Mouse (Mus musculus): ENCODE data around the gene Tmem132c. TPM values are rescaled to one million over a fixed set of nuclear protein-coding genes. Genes with fewer than 3 reads are reported as not detected.

Gene Tmem132c
- total RNA-seq, 2 experiments from 2014 or later, result 3.7 to 3.8 TPM

DNA sequence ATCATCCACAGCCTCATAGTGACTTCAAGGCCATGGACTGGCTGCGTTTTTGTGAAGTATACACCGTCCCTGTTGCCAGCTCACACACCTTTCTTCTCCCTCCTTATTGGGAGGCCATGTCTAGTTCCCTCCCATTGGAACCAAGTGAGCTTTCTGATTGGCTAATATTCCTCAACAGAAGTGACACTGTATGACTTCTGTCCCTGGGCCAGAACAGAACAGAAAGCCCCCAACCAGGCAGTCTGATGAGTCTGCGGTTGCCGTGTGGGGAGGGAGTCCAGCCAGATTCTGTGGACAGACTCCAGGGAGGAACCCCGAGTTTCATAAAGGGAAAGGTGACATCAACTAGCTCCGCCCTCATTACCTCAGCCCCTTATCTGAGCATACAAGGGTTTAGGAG lies 233.2 kb downstream of the Tmem132c start:
- TF ChIP-seq CTCF (conservative IDR thresholded peaks at IDR 0.05), result no peak
- no peak overlapping the region for H3K27ac ChIP-seq
- H3K4me3 ChIP-seq, result no peak overlapping the region
- no peak for DNase-seq (ENCODE audit: low spot score in 2 of 2)

DNA sequence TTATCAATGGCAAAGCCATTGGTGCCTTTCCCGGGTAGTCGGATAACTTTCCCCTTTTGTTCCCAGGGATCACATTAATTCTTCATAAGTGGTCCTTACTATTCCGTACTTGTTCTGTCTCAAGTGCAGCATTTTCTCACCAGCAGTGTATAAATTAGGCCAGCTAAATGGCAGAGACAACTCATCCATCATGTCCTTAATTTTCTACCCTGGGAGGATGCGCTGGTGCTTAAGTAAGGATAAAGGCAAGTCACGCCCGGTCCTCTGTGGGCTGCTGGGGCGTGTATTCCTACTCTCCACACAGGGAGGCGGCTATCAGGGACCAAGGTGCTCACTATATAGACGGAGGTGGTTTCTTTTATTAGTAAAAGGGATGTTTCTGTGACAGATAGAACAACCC lies 236.2 kb downstream of the Tmem132c start:
- Histone ChIP-seq H3K4me3 (no peak overlapping the region), H3K27ac (no peak overlapping the region)
- DNase-seq (ENCODE audit: low spot score in 2 of 2), result no peak
- TF ChIP-seq CTCF (conservative IDR thresholded peaks at IDR 0.05), result no peak

DNA sequence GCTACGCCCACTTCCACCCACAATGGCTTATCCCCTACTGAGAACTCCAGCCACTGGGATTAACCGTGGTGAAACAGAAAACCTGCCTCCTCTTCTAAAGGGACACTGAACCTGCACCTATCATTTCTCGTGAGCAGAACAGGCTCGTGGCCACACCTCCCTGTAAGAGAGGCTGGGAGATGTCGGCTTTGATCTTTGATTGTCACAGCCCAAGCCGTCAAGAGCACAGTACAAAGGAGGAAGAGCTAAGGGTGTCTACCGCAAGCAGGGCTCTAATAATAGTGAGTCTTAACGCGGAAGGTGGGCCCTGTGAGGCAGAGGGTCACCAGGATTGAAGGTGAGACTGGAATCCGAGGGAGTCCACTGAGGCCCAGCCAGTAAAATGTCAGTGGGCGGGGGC lies 236.7 kb downstream of the Tmem132c start:
- no peak for DNase-seq (ENCODE audit: low spot score in 2 of 2)
- H3K4me3 ChIP-seq, result no peak overlapping the region
- no peak overlapping the region for H3K27ac ChIP-seq
- no peak for TF ChIP-seq CTCF (conservative IDR thresholded peaks at IDR 0.05)

DNA sequence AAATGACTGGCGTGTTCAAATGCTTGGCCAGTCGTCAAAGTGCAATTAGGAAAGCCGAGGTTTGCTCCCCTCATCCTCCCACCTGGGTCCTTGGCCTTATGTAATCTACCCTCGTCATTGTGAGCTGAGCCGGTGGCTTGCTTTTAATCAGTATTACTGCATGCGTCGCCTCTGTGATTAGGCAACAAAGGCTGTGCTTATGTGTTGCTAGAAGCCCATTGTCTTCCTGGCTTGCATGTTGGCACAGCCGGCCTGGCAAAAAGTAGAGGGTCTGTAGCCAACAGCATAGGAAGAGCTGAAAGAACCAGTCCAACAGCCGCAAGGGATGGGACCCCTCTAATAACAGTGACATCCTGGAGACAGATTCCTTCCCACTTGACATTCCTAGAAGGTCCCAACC lies 239.3 kb downstream of the Tmem132c start:
- no peak for DNase-seq (ENCODE audit: low spot score in 2 of 2)
- TF ChIP-seq CTCF (conservative IDR thresholded peaks at IDR 0.05), result no peak
- Histone ChIP-seq H3K4me3 (no peak overlapping the region), H3K27ac (no peak overlapping the region)

DNA sequence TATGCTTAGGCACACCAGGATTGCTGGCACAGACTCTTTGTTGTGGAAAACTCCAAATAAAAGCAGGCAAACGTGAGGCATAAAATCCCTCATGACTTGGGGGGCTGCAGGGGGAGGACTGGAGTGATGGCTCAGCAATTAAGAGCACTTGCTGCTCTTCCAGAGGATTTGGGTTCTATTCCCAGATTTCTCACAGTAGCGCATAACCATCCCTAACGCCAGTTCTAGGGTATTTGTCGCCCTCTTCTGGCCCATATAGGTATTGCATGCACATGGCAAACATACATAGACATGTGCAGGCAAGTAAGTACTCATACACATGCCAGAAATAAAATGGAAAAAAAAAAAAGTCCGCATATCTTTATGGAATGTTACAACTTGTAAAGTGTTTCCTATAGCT lies 239.8 kb downstream of the Tmem132c start:
- DNase-seq (ENCODE audit: low spot score in 2 of 2), result peak in 1 of 2 experiments; percentile 50
- Histone ChIP-seq H3K27ac (no peak overlapping the region), H3K4me3 (no peak overlapping the region)
- TF ChIP-seq CTCF (conservative IDR thresholded peaks at IDR 0.05), result peak; percentile 86

DNA sequence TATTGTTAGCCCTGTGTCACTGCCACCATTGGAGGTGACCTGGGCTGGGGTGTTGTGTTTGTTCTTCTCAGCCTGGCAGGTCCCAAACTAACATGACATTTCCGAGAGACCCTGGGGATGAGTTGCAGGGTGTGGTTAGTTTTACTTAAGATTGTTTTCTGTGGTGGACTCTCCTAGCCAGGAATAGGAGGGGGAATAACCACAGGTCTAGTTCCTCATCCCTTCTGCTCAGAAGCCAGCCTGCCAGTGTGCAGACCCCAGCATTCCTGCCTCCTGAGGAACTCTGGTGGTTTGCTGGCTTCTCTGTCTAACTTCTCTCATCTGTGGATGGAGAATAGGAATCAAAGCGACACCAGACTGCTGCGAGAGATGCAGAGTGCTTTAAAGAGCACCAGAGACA lies 240.7 kb downstream of the Tmem132c start:
- H3K27ac ChIP-seq, result no peak overlapping the region
- no peak for DNase-seq (ENCODE audit: low spot score in 2 of 2)
- H3K4me3 ChIP-seq, result no peak overlapping the region
- no peak for TF ChIP-seq CTCF (conservative IDR thresholded peaks at IDR 0.05)

DNA sequence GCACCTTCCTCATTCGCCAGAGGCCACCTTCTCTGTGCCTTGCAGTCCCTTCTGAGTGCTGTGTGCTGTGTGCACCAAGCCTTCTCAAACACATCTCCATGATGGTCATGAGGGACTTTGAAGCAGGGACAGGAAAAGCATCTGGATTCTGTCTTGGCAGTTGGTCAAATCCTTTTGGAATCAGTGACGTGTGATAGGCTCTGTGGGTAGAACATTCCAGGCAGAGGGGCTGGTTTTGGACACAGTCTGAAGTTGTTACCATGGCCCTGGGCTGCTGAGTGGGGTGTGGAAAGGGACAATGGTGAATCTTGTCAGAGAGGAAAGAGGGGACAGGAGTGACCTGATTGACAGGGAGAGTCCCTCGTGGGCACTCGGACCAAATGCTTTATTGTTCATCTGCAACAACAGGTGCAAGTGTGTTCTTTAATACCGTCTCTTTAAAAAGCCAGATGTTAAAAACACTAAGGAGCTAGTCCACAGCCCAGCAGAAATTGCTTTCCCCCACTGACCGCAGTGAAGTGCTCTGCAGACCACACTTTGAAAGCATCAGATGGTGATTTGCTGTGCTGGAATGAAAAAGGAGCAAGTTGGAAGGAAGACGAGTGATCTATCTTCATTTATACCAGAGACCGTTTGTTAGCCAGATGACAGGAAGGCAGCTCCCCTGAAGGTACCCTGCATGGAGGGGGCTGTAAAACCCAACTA lies 242.5 kb downstream of the Tmem132c start:
- DNase-seq (ENCODE audit: low spot score in 2 of 2), result no peak
- Histone ChIP-seq H3K4me3 (no peak overlapping the region), H3K27ac (no peak overlapping the region)
- no peak for TF ChIP-seq CTCF (conservative IDR thresholded peaks at IDR 0.05)

DNA sequence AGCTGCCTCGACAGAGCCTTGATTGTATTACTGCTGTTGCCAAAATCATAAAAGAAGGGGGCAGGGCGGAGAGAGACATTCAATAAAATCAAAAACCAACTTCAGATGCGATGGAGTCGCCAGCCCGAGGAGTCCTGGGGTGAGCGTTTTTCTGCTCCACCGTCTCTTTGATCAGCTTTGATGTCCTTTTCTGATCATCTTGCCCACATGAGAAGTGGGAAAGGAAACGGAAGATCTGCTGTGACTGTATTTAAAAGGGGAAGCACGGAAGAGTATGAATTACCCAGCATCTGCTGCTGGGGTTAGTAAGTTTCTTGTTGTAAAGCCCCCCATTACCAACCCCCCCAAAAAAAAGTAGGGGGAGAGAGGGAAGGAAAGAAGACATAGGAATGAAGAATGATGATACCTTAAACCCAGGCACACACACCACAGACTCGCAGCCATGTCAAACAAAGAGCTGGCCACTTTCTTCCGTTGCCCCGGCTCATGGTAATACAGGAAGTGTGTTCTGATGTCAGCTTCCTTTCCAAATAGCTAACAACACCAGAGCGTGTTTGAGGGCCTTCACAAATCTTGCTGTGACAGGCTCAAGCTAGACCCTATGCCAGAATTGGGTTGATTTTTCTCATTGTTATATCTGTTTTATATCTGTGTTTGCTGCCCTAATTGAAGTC lies 243.3 kb downstream of the Tmem132c start:
- TF ChIP-seq CTCF (conservative IDR thresholded peaks at IDR 0.05), result no peak
- Histone ChIP-seq H3K27ac (no peak overlapping the region), H3K4me3 (no peak overlapping the region)
- DNase-seq (ENCODE audit: low spot score in 2 of 2), result no peak

DNA sequence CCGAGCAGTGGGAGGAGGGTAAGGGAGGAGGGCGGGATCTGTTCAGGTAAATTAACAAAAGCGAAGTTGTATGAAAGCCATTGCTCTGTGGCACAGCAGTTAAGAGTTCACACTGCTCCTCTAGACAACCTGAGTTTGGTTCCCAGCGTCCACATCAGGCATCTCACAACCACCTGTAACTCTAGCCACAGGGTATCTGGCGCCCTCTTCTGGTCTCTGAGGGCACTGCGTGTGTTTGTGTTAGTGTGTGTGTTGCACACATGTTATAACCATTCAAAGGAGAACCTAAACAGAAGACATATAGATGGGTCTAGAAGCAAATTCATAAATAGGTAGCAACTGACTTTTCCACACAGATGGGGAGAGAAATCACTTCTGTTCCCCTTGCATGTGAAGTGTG lies 245.6 kb downstream of the Tmem132c start:
- no peak for DNase-seq (ENCODE audit: low spot score in 2 of 2)
- peak; percentile 64 for TF ChIP-seq CTCF (conservative IDR thresholded peaks at IDR 0.05)
- Histone ChIP-seq H3K27ac (no peak overlapping the region), H3K4me3 (no peak overlapping the region)

DNA sequence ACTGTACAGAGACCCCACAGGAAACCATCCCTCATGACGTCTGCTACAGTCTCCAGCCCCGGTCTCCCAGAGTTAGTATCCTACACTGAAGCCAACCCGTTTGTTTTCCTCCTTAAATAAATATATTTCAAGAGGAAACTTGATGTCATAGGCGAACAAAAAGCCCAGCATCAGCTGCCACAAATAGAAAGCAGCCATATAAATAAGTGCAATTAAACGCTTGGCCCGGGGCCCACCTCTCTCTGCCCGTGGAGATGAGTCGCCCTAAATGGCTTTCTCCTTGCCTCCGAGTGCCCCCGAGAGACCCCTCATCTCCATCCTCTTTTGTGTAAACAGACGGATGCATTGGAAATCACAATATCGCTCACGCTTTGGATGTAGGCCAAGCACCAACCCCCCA lies 247.1 kb downstream of the Tmem132c start:
- DNase-seq (ENCODE audit: low spot score in 2 of 2), result no peak
- Histone ChIP-seq H3K27ac (no peak overlapping the region), H3K4me3 (no peak overlapping the region)
- TF ChIP-seq CTCF (conservative IDR thresholded peaks at IDR 0.05), result no peak

DNA sequence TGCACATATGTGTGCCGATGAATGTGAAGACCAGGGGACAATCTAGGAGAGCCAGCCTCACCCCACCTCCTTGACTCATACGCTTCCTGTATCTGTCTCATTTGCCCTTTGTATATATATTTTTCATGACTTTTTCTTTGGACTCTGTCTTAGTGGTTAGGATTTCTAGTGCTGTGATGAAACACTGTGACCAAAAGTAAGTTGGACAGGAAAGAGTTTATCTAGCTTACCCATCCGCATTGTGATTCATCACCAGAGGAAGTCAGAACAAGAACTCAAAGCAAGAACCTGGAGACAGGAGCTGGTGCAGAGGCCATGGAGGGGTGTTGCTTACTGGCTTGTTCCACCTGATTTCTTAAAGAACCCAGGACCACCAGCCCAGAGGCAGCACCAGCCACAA lies 250.1 kb downstream of the Tmem132c start:
- Histone ChIP-seq H3K4me3 (no peak overlapping the region), H3K27ac (no peak overlapping the region)
- no peak for DNase-seq (ENCODE audit: low spot score in 2 of 2)
- TF ChIP-seq CTCF (conservative IDR thresholded peaks at IDR 0.05), result no peak

DNA sequence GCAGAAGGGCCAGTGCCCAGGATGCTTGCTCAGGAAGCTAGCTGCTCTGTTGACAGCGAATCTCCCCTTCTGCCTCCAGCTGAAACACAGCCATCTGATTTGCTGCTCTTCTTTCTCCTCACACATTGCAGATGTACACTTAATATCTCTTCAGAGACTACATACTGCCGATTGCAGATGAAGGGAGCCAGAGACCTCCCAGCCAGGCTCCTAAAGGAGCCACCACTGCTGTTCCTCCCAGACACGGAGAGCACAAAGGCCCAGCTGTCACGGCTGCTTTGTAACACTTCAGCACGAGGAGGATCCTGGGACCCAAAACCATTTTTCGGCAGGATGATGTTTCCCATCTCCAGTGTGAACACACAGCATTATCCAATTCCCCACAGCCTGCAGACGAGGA lies 255.3 kb downstream of the Tmem132c start:
- no peak for TF ChIP-seq CTCF (conservative IDR thresholded peaks at IDR 0.05)
- Histone ChIP-seq H3K27ac (no peak overlapping the region), H3K4me3 (no peak overlapping the region)
- no peak for DNase-seq (ENCODE audit: low spot score in 2 of 2)

DNA sequence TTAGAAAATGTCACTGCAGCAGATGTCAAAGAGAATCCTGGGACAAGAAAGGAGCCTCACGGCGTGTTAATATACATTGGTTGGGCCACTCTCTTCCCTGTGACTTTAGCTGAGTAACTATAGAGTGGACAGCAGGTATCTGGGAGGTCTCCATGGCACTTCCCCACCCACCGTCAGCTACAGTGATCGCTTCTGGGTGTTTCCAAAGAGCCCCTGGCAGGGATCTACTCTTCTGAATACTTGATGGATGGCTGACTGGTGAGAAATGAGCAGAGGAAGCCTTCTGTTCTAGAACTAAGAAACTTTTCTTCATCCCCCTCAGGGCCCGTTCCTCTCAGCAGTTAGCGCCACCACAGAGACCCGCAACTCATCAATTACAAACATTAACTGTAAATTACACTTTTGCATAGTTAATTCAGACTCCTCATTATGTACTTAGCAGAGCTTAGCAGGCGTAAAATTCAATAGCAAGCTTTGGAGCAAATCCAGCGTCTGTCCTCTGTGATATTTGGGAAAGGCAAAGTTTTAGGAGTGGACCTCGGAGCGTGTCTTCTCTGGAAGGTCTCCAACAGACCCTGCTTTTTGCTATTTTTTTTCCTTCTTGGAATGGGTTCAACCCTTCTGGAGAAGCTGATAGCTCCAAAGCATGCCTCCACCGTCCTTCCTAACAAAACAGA lies 257.7 kb downstream of the Tmem132c start:
- no peak for TF ChIP-seq CTCF (conservative IDR thresholded peaks at IDR 0.05)
- H3K27ac ChIP-seq, result no peak overlapping the region
- no peak for DNase-seq (ENCODE audit: low spot score in 2 of 2)
- no peak overlapping the region for H3K4me3 ChIP-seq

DNA sequence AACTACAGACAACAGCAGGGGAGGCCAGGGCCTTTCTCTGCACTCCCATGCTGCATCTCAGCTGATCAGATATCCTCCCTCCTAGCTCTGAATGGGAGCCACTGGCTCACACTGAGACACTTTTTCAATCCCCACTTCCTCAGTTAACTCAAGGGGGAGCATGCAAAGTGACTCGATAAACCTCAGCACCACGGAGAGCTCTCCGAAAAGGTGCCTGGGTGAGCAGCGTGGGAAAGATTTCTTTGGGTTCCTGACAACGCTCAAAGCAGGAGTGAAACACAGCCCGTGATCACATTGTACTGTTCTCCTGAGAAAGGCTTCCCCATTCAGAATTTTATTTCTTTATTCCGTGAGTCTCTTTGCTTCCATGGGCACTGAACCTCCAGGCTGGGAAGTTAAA lies 261.2 kb downstream of the Tmem132c start:
- H3K4me3 ChIP-seq, result no peak overlapping the region
- TF ChIP-seq CTCF (conservative IDR thresholded peaks at IDR 0.05), result no peak
- no peak for DNase-seq (ENCODE audit: low spot score in 2 of 2)
- H3K27ac ChIP-seq, result no peak overlapping the region
